Mouse (Mus musculus) embryonic facial prominence, embryonic 13.5 days (tissue): ENCODE results near the gene Lrrk1. TPM values are rescaled to one million over a fixed set of nuclear protein-coding genes. Genes with fewer than 3 reads are reported as not detected.
A peak's percentile ranks its signal among the peaks of the same experiment; 100 is the strongest.

Source experiments
- ATAC-seq: fragments of 200-750 bp; cut with Nextera tagmentation; 2 replicates; pipeline ENCODE4 v1.8.0; 2017; ENCODE audit warnings: low read depth; ENCODE audit not compliant: insufficient number of reproducible peaks, insufficient read depth, low FRiP score, low TSS enrichment
- H3K27ac ChIP-seq: fragments of 300-500 bp; sonication (generic); 2 replicates; pipeline ENCODE4 v1.5.1; 2015; ENCODE audit warnings: moderate library complexity, mild to moderate bottlenecking, inconsistent platforms
- H3K27me3 ChIP-seq: fragments of 300-500 bp; sonication (generic); 2 replicates; pipeline ENCODE4 v1.6.1; 2015; ENCODE audit warnings: mild to moderate bottlenecking, inconsistent platforms
- H3K36me3 ChIP-seq: fragments of 300-500 bp; sonication (generic); 2 replicates; pipeline ENCODE4 v1.6.1; 2015; ENCODE audit warnings: mild to moderate bottlenecking, inconsistent platforms
- H3K4me1 ChIP-seq: fragments of 300-500 bp; sonication (generic); 2 replicates; pipeline ENCODE4 v1.6.1; 2015; ENCODE audit warnings: inconsistent platforms
- H3K4me2 ChIP-seq: fragments of 300-500 bp; sonication (generic); 2 replicates; pipeline ENCODE4 v1.6.1; 2015; ENCODE audit warnings: moderate library complexity, mild to moderate bottlenecking, inconsistent platforms
- H3K4me3 ChIP-seq: fragments of 300-500 bp; sonication (generic); 2 replicates; pipeline ENCODE4 v1.5.1; 2015; ENCODE audit warnings: mild to moderate bottlenecking, inconsistent platforms
- H3K9ac ChIP-seq: fragments of 300-500 bp; sonication (generic); 2 replicates; pipeline ENCODE4 v1.6.1; 2015; ENCODE audit warnings: mild to moderate bottlenecking, inconsistent platforms
- H3K9me3 ChIP-seq: fragments of 300-500 bp; sonication (generic); 2 replicates; pipeline ENCODE4 v1.6.1; 2016; ENCODE audit warnings: inconsistent platforms
- WGBS: fragments of 180-500 bp; shearing (Covaris S2); methylation state at CpG from one replicate; pipeline ENCODE4 v1.1.7; 2015; ENCODE audit warnings: mixed read lengths; 5-methylcytosine and 5-hydroxymethylcytosine counted together
- polyA plus RNA-seq: library from polyadenylated mRNA; unstranded; fragments of >200 nt; fragmentation: Nextera tagmentation; extraction: Ambion mirVana; gene quantifications from 2 replicates; pipeline ENCODE4 v1.2.1, GENCODE M21; 2015

Lrrk1 gene
- polyA plus RNA-seq, 1 experiment from 2014 or later = 15.8 TPM

GRCm38 (mm10) chr7:66248270-66248669 is 139.9 kb downstream of the Lrrk1 start:
- H3K4me2 ChIP-seq = no peak overlapping the region
- H3K27me3 ChIP-seq = no peaks in the 10 kb centered on the region
- no peak overlapping the region for H3K9ac ChIP-seq
- H3K4me3 ChIP-seq = no peak overlapping the region
- ATAC-seq = no peak
- H3K9me3 ChIP-seq = no peaks in the 10 kb centered on the region
- no peaks in the 10 kb centered on the region for H3K36me3 ChIP-seq
- H3K27ac ChIP-seq = no peak overlapping the region
- H3K4me1 ChIP-seq = peaks cover 15% of the 10 kb centered on the region

GRCm38 (mm10) chr7:66247274-66248021 is 140.7 kb downstream of the Lrrk1 start:
- H3K4me2 ChIP-seq = no peak overlapping the region
- no peak overlapping the region for H3K4me3 ChIP-seq
- no peaks in the 10 kb centered on the region for H3K36me3 ChIP-seq
- no peak overlapping the region for H3K9ac ChIP-seq
- no peaks in the 10 kb centered on the region for H3K27me3 ChIP-seq
- no peak for ATAC-seq
- H3K27ac ChIP-seq = no peak overlapping the region
- peaks cover 15% of the 10 kb centered on the region for H3K4me1 ChIP-seq
- H3K9me3 ChIP-seq = no peaks in the 10 kb centered on the region
- WGBS = 68% methylated on average over 12 of the region's 12 CpGs

DNA sequence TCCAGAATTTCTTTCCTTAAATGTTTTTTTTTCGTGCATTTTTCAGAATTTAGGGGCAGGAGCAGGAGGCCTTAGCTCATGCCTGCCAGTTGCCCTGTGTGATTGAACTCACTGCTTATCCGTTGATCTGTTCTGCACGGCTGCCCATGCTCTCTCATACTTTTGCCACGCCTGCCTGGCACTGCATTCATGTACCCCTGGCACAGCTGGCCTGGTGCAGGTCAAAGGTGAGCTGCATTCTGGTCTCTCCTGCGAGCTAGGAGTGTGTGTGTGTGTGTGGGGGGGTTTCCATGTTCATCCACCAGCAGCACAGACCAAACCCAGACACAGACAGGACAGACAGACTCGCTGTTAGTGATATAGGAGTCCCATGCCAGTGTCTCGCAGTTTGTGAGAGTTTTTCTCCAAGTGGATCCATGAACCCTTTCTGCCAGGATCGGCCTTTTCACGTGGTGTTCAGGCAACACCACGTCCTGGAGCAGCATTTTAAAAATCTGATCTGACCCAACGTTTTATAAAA is 141.4 kb downstream of the Lrrk1 start:
- H3K9ac ChIP-seq = no peak overlapping the region
- H3K27me3 ChIP-seq = no peaks in the 10 kb centered on the region
- peaks cover 15% of the 10 kb centered on the region for H3K4me1 ChIP-seq
- H3K27ac ChIP-seq = no peak overlapping the region
- no peak overlapping the region for H3K4me3 ChIP-seq
- ATAC-seq = no peak
- H3K36me3 ChIP-seq = no peaks in the 10 kb centered on the region
- H3K4me2 ChIP-seq = no peak overlapping the region
- WGBS = 73% methylated on average over 11 of the region's 11 CpGs
- no peaks in the 10 kb centered on the region for H3K9me3 ChIP-seq

- WGBS = 81% methylated on average over 5 of the region's 5 CpGs
- no peak overlapping the region for H3K27ac ChIP-seq
- no peak overlapping the region for H3K9ac ChIP-seq
- H3K27me3 ChIP-seq = no peaks in the 10 kb centered on the region
- no peak overlapping the region for H3K4me3 ChIP-seq
- no peak for ATAC-seq
- no peaks in the 10 kb centered on the region for H3K36me3 ChIP-seq
- H3K4me2 ChIP-seq = no peak overlapping the region
- H3K4me1 ChIP-seq = peaks cover 15% of the 10 kb centered on the region
- no peaks in the 10 kb centered on the region for H3K9me3 ChIP-seq
Measured at GRCm38 (mm10) chr7:66245646-66246045, 142.5 kb downstream of the Lrrk1 start.

GRCm38 (mm10) chr7:66243766-66244325 is 144.3 kb downstream of the Lrrk1 start:
- WGBS = 77% methylated on average over 7 of the region's 7 CpGs
- H3K9me3 ChIP-seq = no peaks in the 10 kb centered on the region

DNA sequence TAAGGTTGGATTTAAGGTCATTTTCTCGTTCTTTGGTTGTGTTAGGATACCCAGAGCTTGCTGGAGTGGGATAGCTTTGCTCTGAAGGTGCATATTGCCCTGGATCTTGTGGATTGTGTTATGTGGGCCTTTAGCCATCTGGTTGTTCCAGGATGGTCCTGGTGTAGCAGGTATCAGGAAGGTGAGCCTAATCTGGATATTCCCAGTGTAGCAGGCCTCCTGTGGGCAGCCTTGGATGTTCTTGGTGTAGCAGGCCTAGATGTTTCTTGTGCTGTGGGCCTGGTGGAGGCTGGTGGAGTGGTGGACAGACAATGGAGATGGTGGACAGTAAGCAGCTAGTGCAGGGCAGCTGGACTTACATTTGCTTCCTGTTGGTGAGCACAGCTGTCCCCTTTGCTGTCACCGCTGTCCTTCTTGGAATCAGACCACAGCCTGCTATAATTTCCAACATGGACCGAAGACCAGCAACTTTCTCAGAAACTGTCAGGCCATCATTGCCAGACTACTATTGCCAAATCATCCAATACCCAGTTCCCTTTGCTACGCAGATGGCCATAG is 146.2 kb downstream of the Lrrk1 start:
- no peaks in the 10 kb centered on the region for H3K4me1 ChIP-seq
- 88% methylated on average over 4 of the region's 4 CpGs for WGBS
- no peak overlapping the region for H3K4me3 ChIP-seq
- H3K9ac ChIP-seq = no peak overlapping the region
- no peak for ATAC-seq
- no peaks in the 10 kb centered on the region for H3K9me3 ChIP-seq
- H3K27me3 ChIP-seq = no peaks in the 10 kb centered on the region
- no peak overlapping the region for H3K27ac ChIP-seq
- no peak overlapping the region for H3K4me2 ChIP-seq
- no peaks in the 10 kb centered on the region for H3K36me3 ChIP-seq

More at GRCm38 (mm10) chr7:66243766-66244325, 144.3 kb downstream of the Lrrk1 start:
- Histone ChIP-seq H3K4me3 (no peak overlapping the region), H3K4me1 (peaks cover 9% of the 10 kb centered on the region), H3K36me3 (no peaks in the 10 kb centered on the region), H3K4me2 (no peak overlapping the region), H3K27me3 (no peaks in the 10 kb centered on the region), H3K9ac (no peak overlapping the region), H3K27ac (no peak overlapping the region)
- no peak for ATAC-seq

DNA sequence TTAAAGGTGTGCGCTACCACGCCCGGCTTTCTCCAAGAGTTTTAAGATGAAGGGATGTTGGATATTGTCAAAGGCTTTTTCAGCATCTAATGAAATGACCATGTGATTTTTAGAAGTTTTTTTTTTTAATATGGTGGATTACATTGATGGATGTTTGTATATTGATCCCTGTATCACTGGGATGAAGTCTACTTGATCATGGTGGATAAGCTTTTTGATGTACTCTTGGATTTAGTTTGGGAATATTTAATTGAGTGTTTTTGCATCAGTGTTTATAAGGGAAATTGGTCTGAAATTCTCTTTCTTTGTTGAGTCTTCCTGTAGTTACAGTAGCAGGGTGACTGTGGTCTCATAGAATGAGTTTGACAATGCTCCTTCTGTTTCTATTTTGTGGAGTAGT is 150.0 kb downstream of the Lrrk1 start:
- Histone ChIP-seq H3K4me1 (peaks cover 12% of the 10 kb centered on the region; the same call in 1 of the 2 replicates), H3K9ac (no peak overlapping the region), H3K27me3 (no peaks in the 10 kb centered on the region), H3K4me2 (no peak overlapping the region), H3K4me3 (no peak overlapping the region), H3K27ac (no peak overlapping the region), H3K9me3 (no peaks in the 10 kb centered on the region), H3K36me3 (no peaks in the 10 kb centered on the region)
- 99% methylated on average over 3 of the region's 3 CpGs for WGBS
- no peak for ATAC-seq

DNA sequence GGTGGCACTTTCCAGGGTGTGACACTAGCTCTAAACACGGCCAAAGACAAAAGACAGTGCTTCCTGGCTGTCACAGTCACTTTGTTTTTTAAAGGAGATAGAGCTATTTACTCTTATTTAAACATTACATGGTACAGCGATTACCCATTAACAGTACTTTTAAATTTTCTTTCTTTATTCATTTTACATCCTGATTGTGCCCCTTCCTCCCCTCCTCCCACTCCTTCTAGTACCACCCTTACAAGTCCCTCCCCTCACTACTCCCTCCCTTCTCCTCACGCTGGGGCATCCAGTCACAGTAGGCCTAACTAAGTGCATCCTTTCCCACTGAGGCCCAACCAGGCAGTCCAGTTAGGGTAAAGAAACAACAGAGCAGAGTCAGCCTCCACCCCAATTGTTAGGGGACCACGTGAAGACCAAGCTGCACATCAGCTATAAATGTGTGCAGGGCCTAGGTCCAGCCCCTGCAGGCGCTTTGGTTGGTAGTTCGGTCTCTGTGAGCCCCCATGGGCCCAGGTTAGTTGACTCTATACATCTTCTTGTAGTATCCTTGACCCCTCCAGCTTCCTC is 154.1 kb downstream of the Lrrk1 start:
- H3K27ac ChIP-seq = 0 out of 2 replicates have a peak overlapping the region, but pooled peaks have one; percentile 51
- H3K36me3 ChIP-seq = no peaks in the 10 kb centered on the region
- WGBS = 72% methylated on average over 6 of the region's 6 CpGs
- ATAC-seq = no peak
- H3K9ac ChIP-seq = no peak overlapping the region
- H3K27me3 ChIP-seq = no peaks in the 10 kb centered on the region
- H3K4me3 ChIP-seq = no peak overlapping the region
- H3K4me1 ChIP-seq = peaks cover 41% of the 10 kb centered on the region
- no peaks in the 10 kb centered on the region for H3K9me3 ChIP-seq
- no peak overlapping the region for H3K4me2 ChIP-seq

DNA sequence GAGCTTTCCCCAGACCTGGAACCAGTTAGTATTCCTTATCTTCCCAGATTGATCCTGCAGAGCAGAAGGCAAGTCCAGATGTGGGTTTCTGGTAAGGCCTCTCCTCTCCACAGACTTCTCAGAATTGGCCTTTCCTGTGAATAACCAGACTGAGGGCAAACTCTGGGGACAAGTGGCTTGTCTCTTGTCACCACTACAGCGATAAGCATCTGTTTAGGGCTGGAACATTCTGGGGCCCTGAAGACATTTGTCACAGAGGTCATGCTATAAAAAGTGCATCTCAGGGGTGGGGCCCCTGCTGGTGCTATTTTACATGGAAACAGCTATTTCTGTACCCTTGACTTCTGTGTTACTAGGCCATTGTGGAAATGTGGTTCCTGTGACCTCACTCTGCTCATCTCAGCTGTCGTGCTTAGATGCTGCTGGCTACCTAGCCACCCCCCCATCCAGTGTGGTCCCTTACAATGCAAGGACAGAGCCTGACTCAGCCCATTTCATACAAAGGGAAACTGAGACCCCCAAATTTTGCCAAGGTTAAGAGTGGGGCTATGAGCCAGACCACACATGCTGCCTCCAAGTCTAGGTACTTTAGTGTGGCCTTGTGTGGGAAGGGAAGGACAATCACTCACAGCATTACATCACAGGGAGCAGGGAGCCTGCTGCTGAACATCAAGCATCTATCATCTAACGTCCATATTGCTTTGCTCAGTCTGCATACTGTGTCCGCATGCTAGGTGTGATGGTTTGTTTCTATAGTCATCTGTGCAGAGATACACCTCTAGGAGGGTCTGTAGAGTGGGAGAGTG is 154.8 kb downstream of the Lrrk1 start:
- H3K9me3 ChIP-seq = no peaks in the 10 kb centered on the region
- ATAC-seq = no peak
- 69% methylated on average over 4 of the region's 4 CpGs for WGBS

GRCm38 (mm10) chr7:66231861-66232260 is 156.3 kb downstream of the Lrrk1 start:
- no peak for ATAC-seq
- Histone ChIP-seq H3K27me3 (no peaks in the 10 kb centered on the region), H3K9me3 (no peaks in the 10 kb centered on the region), H3K36me3 (no peaks in the 10 kb centered on the region), H3K9ac (no peak overlapping the region), H3K4me2 (no peak overlapping the region), H3K4me3 (no peak overlapping the region), H3K4me1 (peaks cover 47% of the 10 kb centered on the region), H3K27ac (peak overlapping the region; percentile 94)
- WGBS = 83% methylated on average over 4 of the region's 4 CpGs

More for the DNA sequence above, 154.8 kb downstream of the Lrrk1 start:
- Histone ChIP-seq H3K4me2 (no peak overlapping the region), H3K27ac (peak overlapping the region; percentile 51; the same call in 1 of the 2 replicates), H3K36me3 (no peaks in the 10 kb centered on the region), H3K4me3 (no peak overlapping the region), H3K27me3 (no peaks in the 10 kb centered on the region), H3K9ac (no peak overlapping the region), H3K4me1 (peaks cover 46% of the 10 kb centered on the region)
